26 mouse cellular contexts compared by ENCODE assay signal in genomic region chr12:43225950-43226349, GRCm38 (mm10).
"Had no signal": no experiment of that assay in that cellular context is flagged by ENCODE, and none has a peak within 500 bp of the region (broad histone marks: within the 10 kb centered on the region; RNA-seq: fewer than 3 reads in every experiment).

No protein-coding gene starts in this region.

- H3K9me3 ChIP-seq: embryonic facial prominence, embryonic 10.5 days; embryonic facial prominence, embryonic 12.5 days; embryonic facial prominence, embryonic 13.5 days; embryonic facial prominence, embryonic 15.5 days; forebrain, embryonic 10.5 days; forebrain, embryonic 12.5 days; forebrain, embryonic 13.5 days; forebrain, embryonic 15.5 days had no signal

- H3K27me3 ChIP-seq: embryonic facial prominence, embryonic 12.5 days; embryonic facial prominence, embryonic 13.5 days; embryonic facial prominence, embryonic 15.5 days; forebrain, embryonic 12.5 days; forebrain, embryonic 13.5 days; forebrain, embryonic 15.5 days had no signal

- H3K4me2 ChIP-seq: embryonic facial prominence, embryonic 12.5 days; embryonic facial prominence, embryonic 13.5 days; embryonic facial prominence, embryonic 15.5 days; forebrain, embryonic 12.5 days; forebrain, embryonic 13.5 days; forebrain, embryonic 15.5 days had no signal

- H3K36me3 ChIP-seq: embryonic facial prominence, embryonic 10.5 days; embryonic facial prominence, embryonic 12.5 days; embryonic facial prominence, embryonic 13.5 days; embryonic facial prominence, embryonic 15.5 days; forebrain, embryonic 10.5 days; forebrain, embryonic 12.5 days; forebrain, embryonic 15.5 days had no signal

- ATAC-seq: forebrain, embryonic 13.5 days; forebrain, embryonic 14.5 days; forebrain, embryonic 15.5 days; forebrain, embryonic 16.5 days; forebrain, postnatal 0 days had no signal

- H3K9ac ChIP-seq: embryonic facial prominence, embryonic 12.5 days; embryonic facial prominence, embryonic 13.5 days; embryonic facial prominence, embryonic 15.5 days; forebrain, embryonic 12.5 days; forebrain, embryonic 13.5 days; forebrain, embryonic 15.5 days; forebrain, postnatal 0 days had no signal

- H3K4me3 ChIP-seq: embryonic facial prominence, embryonic 10.5 days; embryonic facial prominence, embryonic 12.5 days; embryonic facial prominence, embryonic 13.5 days; embryonic facial prominence, embryonic 15.5 days; erythroblast, embryonic 14.5 days; forebrain, embryonic 10.5 days; forebrain, embryonic 12.5 days; forebrain, embryonic 13.5 days; forebrain, embryonic 15.5 days; gastrocnemius, adult 2 months; heart, adult 2 months had no signal

- DNase-seq: cerebellum, adult 9-11 months; cerebellum, postnatal 10 days; cerebellum, postnatal 14 days; cerebellum, postnatal 25 days; cerebellum, postnatal 36 days; embryo, embryonic 11 days; forebrain, postnatal 0 days; gastrocnemius, adult 2 months; gastrocnemius, postnatal 10 days; gastrocnemius, postnatal 14 days; gastrocnemius, postnatal 25 days; gastrocnemius, postnatal 36 days; heart, adult 11 months; heart, adult 18-20 months; heart, adult 2 months had no signal

- H3K4me1 ChIP-seq: embryonic facial prominence, embryonic 10.5 days; embryonic facial prominence, embryonic 12.5 days; embryonic facial prominence, embryonic 13.5 days; embryonic facial prominence, embryonic 15.5 days; forebrain, embryonic 10.5 days had no signal

- H3K27ac ChIP-seq: embryonic facial prominence, embryonic 10.5 days; embryonic facial prominence, embryonic 12.5 days; embryonic facial prominence, embryonic 13.5 days; embryonic facial prominence, embryonic 15.5 days; forebrain, embryonic 10.5 days; forebrain, embryonic 12.5 days; forebrain, embryonic 13.5 days; forebrain, embryonic 15.5 days; gastrocnemius, adult 2 months; heart, adult 2 months had no signal
